10 mouse cellular contexts compared by ENCODE assay signal in the genomic region with DNA sequence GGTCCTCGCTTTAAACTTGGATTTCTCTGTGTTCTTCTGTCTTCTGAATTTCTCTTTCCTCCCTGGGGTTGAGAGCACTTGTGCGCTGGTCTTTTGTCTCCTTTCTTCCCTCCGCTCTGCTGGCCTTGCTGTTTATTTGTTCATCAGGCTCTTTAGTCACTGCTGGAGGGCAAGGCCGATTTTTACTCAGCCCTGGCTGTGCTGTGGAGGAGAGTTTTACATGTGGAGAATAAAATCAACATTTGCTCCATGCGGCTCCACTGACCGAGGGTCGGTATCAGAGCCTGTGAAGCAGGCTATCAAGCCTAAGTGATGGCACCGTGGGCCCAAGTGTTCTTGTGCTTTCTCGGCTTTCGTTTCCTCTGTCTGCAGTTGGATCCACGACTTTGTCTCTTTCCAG. TPM values are rescaled to one million over a fixed set of nuclear protein-coding genes. Genes with fewer than 3 reads are reported as not detected.
DNase-seq lines count a peak whose midpoint lies in the region; ATAC-seq and TF ChIP-seq lines count a peak whose summit lies in the region.
"Had no signal": no experiment of that assay in that cellular context is flagged by ENCODE, and none has a peak within 500 bp of the region (broad histone marks: within the 10 kb centered on the region; RNA-seq: fewer than 3 reads in every experiment).

No protein-coding gene starts in this region.

- peak overlapping the region; percentile 66 for H3K27ac ChIP-seq in embryonic facial prominence, embryonic 10.5 days (replicated peaks)
- H3K27ac ChIP-seq in hindbrain, postnatal 0 days = peak overlapping the region; percentile 83
- no peak overlapping the region for H3K27ac ChIP-seq in stomach, postnatal 0 days (replicated peaks)
- no peak overlapping the region for H3K27ac ChIP-seq in kidney, embryonic 14.5 days (ENCODE audit: low read depth, low read length)
- H3K27ac ChIP-seq: intestine, embryonic 15.5 days; liver, embryonic 13.5 days had no signal

- TF ChIP-seq POLR2A in lung, adult 2 months (IDR thresholded peaks at IDR 0.05; ENCODE audit: borderline replicate concordance, extremely low read depth, low read depth, low read length) = no peak

- 54% methylated on average over 11 of the region's 11 CpGs for WGBS in embryonic facial prominence, embryonic 10.5 days
- 22% methylated on average over 11 of the region's 11 CpGs for WGBS in hindbrain, postnatal 0 days
- WGBS in stomach, postnatal 0 days = 47% methylated on average over 11 of the region's 11 CpGs
- 70% methylated on average over 11 of the region's 11 CpGs for WGBS in kidney, embryonic 14.5 days
- WGBS in lung, adult 2 months = 48% methylated on average over 11 of the region's 11 CpGs

- H3K4me3 ChIP-seq in embryonic facial prominence, embryonic 10.5 days = no peak overlapping the region
- H3K4me3 ChIP-seq in hindbrain, postnatal 0 days (ENCODE audit: low read length) = peak overlapping the region; percentile 18
- no peak overlapping the region for H3K4me3 ChIP-seq in stomach, postnatal 0 days (ENCODE audit: low read depth, low read length)
- H3K4me3 ChIP-seq in kidney, embryonic 14.5 days (ENCODE audit: low read length) = no peak overlapping the region
- H3K4me3 ChIP-seq in lung, adult 2 months (replicated peaks; ENCODE audit: extremely low read depth, low read depth, low read length) = no peak overlapping the region
- H3K4me3 ChIP-seq: intestine, embryonic 15.5 days; liver, embryonic 13.5 days had no signal

- no peak for TF ChIP-seq CTCF in hindbrain, postnatal 0 days (IDR thresholded peaks at IDR 0.05; ENCODE audit: low read depth)
- no peak for TF ChIP-seq CTCF in stomach, postnatal 0 days (IDR thresholded peaks at IDR 0.05; ENCODE audit: low read depth)
- no peak for TF ChIP-seq CTCF in lung, adult 2 months (IDR thresholded peaks at IDR 0.05; ENCODE audit: insufficient read depth, low read length)

- H3K36me3 ChIP-seq in embryonic facial prominence, embryonic 10.5 days (replicated peaks) = no peaks in the 10 kb centered on the region
- H3K36me3 ChIP-seq in hindbrain, postnatal 0 days (ENCODE audit: insufficient read depth, low read length) = no peaks in the 10 kb centered on the region
- H3K36me3 ChIP-seq in stomach, postnatal 0 days (ENCODE audit: control insufficient read depth, insufficient read depth, low read length) = no peaks in the 10 kb centered on the region
- H3K36me3 ChIP-seq in kidney, embryonic 14.5 days (ENCODE audit: control insufficient read depth, insufficient read depth, low read length) = no peaks in the 10 kb centered on the region
- H3K36me3 ChIP-seq: intestine, embryonic 15.5 days; liver, embryonic 13.5 days had no signal

- ATAC-seq in hindbrain, postnatal 0 days = peak; percentile 63
- no peak for ATAC-seq in stomach, postnatal 0 days (ENCODE audit: low FRiP score, low TSS enrichment)
- no peak for ATAC-seq in kidney, embryonic 14.5 days (ENCODE audit: low FRiP score, low TSS enrichment)
- ATAC-seq: intestine, embryonic 15.5 days had no signal

- no peak for TF ChIP-seq EP300 in stomach, postnatal 0 days (optimal IDR thresholded peaks at IDR 0.05)

- H3K9ac ChIP-seq in hindbrain, postnatal 0 days (replicated peaks; ENCODE audit: low read length) = peak overlapping the region; percentile 56
- H3K9ac ChIP-seq in stomach, postnatal 0 days (ENCODE audit: low read length) = no peak overlapping the region; the same call in 1 of the 2 replicates
- no peak overlapping the region for H3K9ac ChIP-seq in kidney, embryonic 14.5 days (ENCODE audit: low read depth, low read length)
- H3K9ac ChIP-seq: intestine, embryonic 15.5 days; liver, embryonic 13.5 days had no signal

- H3K27me3 ChIP-seq in embryonic facial prominence, embryonic 10.5 days (replicated peaks; ENCODE audit: low read depth, poor library complexity, severe bottlenecking) = no peaks in the 10 kb centered on the region
- no peaks in the 10 kb centered on the region for H3K27me3 ChIP-seq in hindbrain, postnatal 0 days (ENCODE audit: insufficient read depth, low read length)
- no peaks in the 10 kb centered on the region for H3K27me3 ChIP-seq in stomach, postnatal 0 days (ENCODE audit: control insufficient read depth, insufficient read depth, low read length)
- H3K27me3 ChIP-seq in kidney, embryonic 14.5 days (ENCODE audit: control insufficient read depth, insufficient read depth, low read length) = no peaks in the 10 kb centered on the region
- H3K27me3 ChIP-seq: intestine, embryonic 15.5 days; liver, embryonic 13.5 days had no signal

- peak; percentile 12 for DNase-seq in right cerebral cortex, postnatal 4 days
- no peak for DNase-seq in right cerebral cortex, adult 18-20 months
- DNase-seq in embryonic facial prominence, embryonic 10.5 days (ENCODE audit: low spot score) = peak; percentile 14
- peak; percentile 53 for DNase-seq in hindbrain, postnatal 0 days (ENCODE audit: low spot score)
- no peak for DNase-seq in stomach, postnatal 0 days (ENCODE audit: low spot score)
- no peak for DNase-seq in right cerebral cortex, postnatal 36 days (ENCODE audit: low spot score in 2 of 2)
- DNase-seq in lung, adult 2 months = no peak
- DNase-seq: liver, embryonic 13.5 days had no signal

- peak overlapping the region; percentile 48 for H3K4me2 ChIP-seq in hindbrain, postnatal 0 days (ENCODE audit: low read depth, low read length)
- H3K4me2 ChIP-seq in stomach, postnatal 0 days (replicated peaks; ENCODE audit: low read depth) = 0 out of 2 replicates have a peak overlapping the region, but pooled peaks have one; percentile 14
- no peak overlapping the region for H3K4me2 ChIP-seq in kidney, embryonic 14.5 days (replicated peaks; ENCODE audit: low read depth, low read length)
- H3K4me2 ChIP-seq: intestine, embryonic 15.5 days; liver, embryonic 13.5 days had no signal

- no peaks in the 10 kb centered on the region for H3K9me3 ChIP-seq in embryonic facial prominence, embryonic 10.5 days
- H3K9me3 ChIP-seq in hindbrain, postnatal 0 days (ENCODE audit: low read length) = no peaks in the 10 kb centered on the region
- H3K9me3 ChIP-seq in stomach, postnatal 0 days (ENCODE audit: control insufficient read depth, low read length) = no peaks in the 10 kb centered on the region
- no peaks in the 10 kb centered on the region for H3K9me3 ChIP-seq in kidney, embryonic 14.5 days (ENCODE audit: control insufficient read depth, low read length)
- H3K9me3 ChIP-seq: intestine, embryonic 15.5 days; liver, embryonic 13.5 days had no signal

- H3K4me1 ChIP-seq in embryonic facial prominence, embryonic 10.5 days = 0 out of 2 replicates have a peak, but pooled peaks cover 8% of the 10 kb centered on the region
- H3K4me1 ChIP-seq in hindbrain, postnatal 0 days (ENCODE audit: insufficient read depth, low read length) = 0 out of 2 replicates have a peak, but pooled peaks cover 10% of the 10 kb centered on the region
- no peaks in the 10 kb centered on the region for H3K4me1 ChIP-seq in stomach, postnatal 0 days (replicated peaks; ENCODE audit: control insufficient read depth, insufficient read depth)
- H3K4me1 ChIP-seq in kidney, embryonic 14.5 days (ENCODE audit: control insufficient read depth, insufficient read depth, low read length) = no peaks in the 10 kb centered on the region
- H3K4me1 ChIP-seq in lung, adult 2 months (ENCODE audit: control insufficient read depth, insufficient read depth, low read length) = no peaks in the 10 kb centered on the region
- H3K4me1 ChIP-seq: intestine, embryonic 15.5 days had no signal

RNA-seq across cellular contexts. Expression of a gene that starts 13.4 kb away (rescaled TPM):
- 33.7 and 35.6 TPM in 2 replicates for polyA plus RNA-seq in embryonic facial prominence, embryonic 10.5 days (2016; fragmentation: Nextera tagmentation; extraction: Ambion mirVana)
- 31.7 and 68.1 TPM in 2 replicates for total RNA-seq in hindbrain, postnatal 0 days (2014; rRNA removed)
- 44.2 and 45.4 TPM in 2 replicates for polyA plus RNA-seq in hindbrain, postnatal 0 days (2015; fragmentation: Nextera tagmentation; extraction: Ambion mirVana)
- polyA plus RNA-seq in stomach, postnatal 0 days (2015; fragmentation: Nextera tagmentation; extraction: Ambion mirVana) = 14.4 and 15.3 TPM in 2 replicates
- 23.7 and 33.1 TPM in 2 replicates for polyA plus RNA-seq in kidney, embryonic 14.5 days (2014; fragmentation: Nextera tagmentation; extraction: Ambion mirVana)
- 2.0 and 4.2 TPM in 2 replicates for polyA plus RNA-seq in lung, adult 2 months (2012; rRNA removed)

RNA-seq across cellular contexts. Expression of a gene that starts 13.5 kb away (rescaled TPM):
- polyA plus RNA-seq in embryonic facial prominence, embryonic 10.5 days (2016; fragmentation: Nextera tagmentation; extraction: Ambion mirVana) = 0.36 and 0.72 TPM in 2 replicates
- total RNA-seq in hindbrain, postnatal 0 days (2014; rRNA removed) = 0.42 and 3.0 TPM in 2 replicates
- polyA plus RNA-seq in hindbrain, postnatal 0 days (2015; fragmentation: Nextera tagmentation; extraction: Ambion mirVana) = 0.97 and 1.3 TPM in 2 replicates
- 1.3 and 1.4 TPM in 2 replicates for polyA plus RNA-seq in stomach, postnatal 0 days (2015; fragmentation: Nextera tagmentation; extraction: Ambion mirVana)
- polyA plus RNA-seq in kidney, embryonic 14.5 days (2014; fragmentation: Nextera tagmentation; extraction: Ambion mirVana) = 0.86 and 0.88 TPM in 2 replicates
- polyA plus RNA-seq in lung, adult 2 months (2012; rRNA removed) = 4.0 and 5.8 TPM in 2 replicates
- polyA plus RNA-seq: liver, embryonic 13.5 days had no signal

Comparison
In these comparisons a context has a peak if more than half of its experiments do, and no peak if none do; other contexts are left out.
1. DNase-seq: peak in right cerebral cortex, postnatal 4 days (single experiment), embryonic facial prominence, embryonic 10.5 days (single experiment) and hindbrain, postnatal 0 days (single experiment); none in right cerebral cortex, adult 18-20 months (single experiment), stomach, postnatal 0 days (single experiment), right cerebral cortex, postnatal 36 days (0 of 2) and lung, adult 2 months (single experiment).
2. H3K27ac ChIP-seq: peak in embryonic facial prominence, embryonic 10.5 days (single experiment) and hindbrain, postnatal 0 days (single experiment); none in stomach, postnatal 0 days (single experiment) and kidney, embryonic 14.5 days (single experiment).